Mouse (Mus musculus) cerebral cortex, adult 2 months (tissue): ENCODE measurements around the gene Dscaml1.

ENCODE experiments used
- WGBS: fragments of 180-500 bp; shearing (Covaris S2); methylation state at CpG from one replicate; pipeline ENCODE4 v1.1.7; 2018; 5-methylcytosine and 5-hydroxymethylcytosine counted together

The Dscaml1 gene

GRCm38 (mm10) chr9:45426456-45426855, at the start of gene Dscaml1:
Gene Dscaml1 (plus strand): TSS chr9:45426628.
- 90% methylated on average over 4 of the region's 4 CpGs for WGBS

DNA sequence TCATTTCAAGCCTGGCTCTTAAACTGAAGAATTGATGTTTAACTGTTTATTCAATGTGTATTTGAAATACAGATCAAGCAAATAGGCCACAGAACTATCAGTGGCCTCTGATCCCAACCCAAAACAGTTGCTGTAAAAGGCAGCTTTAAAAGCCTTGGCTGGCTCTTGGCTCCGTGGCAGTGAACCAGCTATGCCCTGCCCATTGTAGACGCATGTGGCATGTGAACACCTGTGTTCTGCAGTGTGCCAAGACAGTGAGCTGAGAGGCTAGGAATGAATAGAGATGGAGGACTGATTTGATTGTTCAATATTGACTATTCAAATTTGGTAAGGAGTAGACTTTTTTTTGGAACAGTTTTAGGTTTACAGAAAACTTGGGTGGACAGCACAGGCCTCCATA, 49.5 kb upstream of the Dscaml1 start:
- WGBS = 72% methylated on average over 2 of the region's 2 CpGs

DNA sequence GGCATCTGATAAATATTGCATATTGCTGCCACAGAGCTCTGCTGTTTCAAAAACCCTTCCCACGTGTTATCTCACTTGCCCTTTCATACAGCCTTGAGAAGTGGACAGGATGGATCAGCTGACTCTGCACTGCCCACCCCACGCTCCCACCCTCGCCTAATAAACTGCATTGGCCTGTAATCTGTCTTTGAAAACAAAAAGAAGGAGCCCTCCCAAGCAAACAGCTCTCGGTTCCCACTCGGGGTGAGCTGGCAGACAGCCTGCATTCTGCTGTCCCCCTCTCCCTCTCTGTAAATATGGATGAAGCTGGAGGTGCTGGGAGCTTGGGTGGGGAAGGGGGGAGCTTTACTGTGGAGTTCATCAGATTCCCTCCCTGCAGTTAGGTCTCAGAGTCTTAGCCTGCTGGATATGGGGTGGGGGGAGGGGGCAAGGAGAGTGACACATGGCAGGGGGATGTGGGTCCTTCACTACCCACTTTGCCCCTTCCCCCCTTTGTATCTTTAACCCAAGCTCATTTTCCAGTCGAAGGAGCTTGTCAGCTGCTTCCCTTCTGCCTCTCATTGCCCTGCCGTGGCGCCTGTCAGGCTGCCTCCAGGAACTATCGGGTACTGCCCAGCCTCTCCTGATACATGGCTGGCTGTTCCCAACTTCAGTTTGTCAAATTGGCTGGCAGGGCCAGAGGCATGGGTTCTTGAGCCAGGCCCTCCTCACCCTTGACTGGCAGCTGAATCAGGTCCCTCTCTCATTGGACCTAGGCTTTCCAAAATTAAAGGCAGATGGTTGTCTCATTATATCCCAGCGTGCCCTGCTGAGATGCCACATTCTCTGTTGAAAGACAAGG, 45.8 kb upstream of the Dscaml1 start:
- WGBS = 57% methylated on average over 10 of the region's 10 CpGs

- 50% methylated on average over 5 of the region's 5 CpGs for WGBS
Measured at GRCm38 (mm10) chr9:45382336-45382735, 44.1 kb upstream of the Dscaml1 start.

DNA sequence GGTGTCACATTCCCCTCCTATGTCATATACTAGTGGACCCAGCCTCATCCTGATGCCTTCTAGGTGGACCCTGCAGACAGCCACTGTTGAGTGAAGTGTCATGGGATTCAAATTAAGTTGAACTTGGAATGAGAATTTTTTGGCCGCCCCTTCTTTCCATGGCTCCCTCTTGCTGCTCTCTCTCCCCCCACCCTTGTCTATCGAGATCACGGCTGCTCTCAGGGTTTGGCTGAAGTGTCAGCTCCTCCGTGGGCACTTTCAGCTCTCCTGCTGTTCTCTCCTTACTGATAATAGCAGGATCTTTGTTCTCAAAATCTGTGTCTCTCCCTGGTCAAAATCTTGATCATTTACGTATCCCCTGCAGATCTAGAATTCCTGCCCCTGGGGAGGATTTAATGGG, 43.6 kb upstream of the Dscaml1 start:
- WGBS = 69% methylated on average over 5 of the region's 5 CpGs

- 61% methylated on average over 6 of the region's 6 CpGs for WGBS
Measured at GRCm38 (mm10) chr9:45383883-45384282, 42.5 kb upstream of the Dscaml1 start.

- 79% methylated on average over 5 of the region's 5 CpGs for WGBS
Measured at GRCm38 (mm10) chr9:45386698-45387097, 39.7 kb upstream of the Dscaml1 start.

DNA sequence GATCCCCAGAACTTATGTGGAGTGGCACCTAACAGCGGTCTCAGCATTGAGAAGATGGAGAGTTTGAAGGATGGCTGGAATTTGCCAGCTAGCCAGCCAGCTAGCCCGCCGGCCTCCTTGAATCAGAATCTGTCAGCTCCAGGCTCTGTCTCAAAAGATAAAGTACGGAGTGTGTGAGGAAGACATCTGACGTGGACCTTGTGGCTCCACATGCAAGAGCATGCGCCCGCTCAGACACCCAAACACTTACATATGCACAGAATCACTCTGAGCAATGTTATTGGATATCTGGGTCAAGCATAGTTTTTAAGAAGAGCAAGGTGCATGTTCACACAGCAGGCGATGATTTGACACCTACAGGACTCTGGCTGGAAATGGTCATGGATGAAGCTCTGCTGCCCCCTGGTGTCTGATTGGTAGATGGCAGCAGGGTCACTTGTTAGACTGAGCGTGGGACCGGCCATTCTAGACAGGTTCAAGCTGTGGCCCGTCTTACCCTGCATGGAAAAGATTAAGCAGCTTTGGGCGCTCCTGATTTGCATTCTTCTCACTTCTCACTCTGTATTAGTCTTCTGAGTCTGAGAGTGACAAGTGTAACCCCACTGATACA, 37.9 kb upstream of the Dscaml1 start:
- WGBS = 33% methylated on average over 12 of the region's 12 CpGs

- 90% methylated on average over 8 of the region's 8 CpGs for WGBS
Measured at GRCm38 (mm10) chr9:45389596-45389995, 36.8 kb upstream of the Dscaml1 start.

GRCm38 (mm10) chr9:45391299-45391698, 35.1 kb upstream of the Dscaml1 start:
- 84% methylated on average over 7 of the region's 7 CpGs for WGBS

GRCm38 (mm10) chr9:45395218-45395617, 31.2 kb upstream of the Dscaml1 start:
- WGBS = 79% methylated on average over 6 of the region's 6 CpGs

- 83% methylated on average over 3 of the region's 3 CpGs for WGBS
Measured at GRCm38 (mm10) chr9:45395796-45396195, 30.6 kb upstream of the Dscaml1 start.

DNA sequence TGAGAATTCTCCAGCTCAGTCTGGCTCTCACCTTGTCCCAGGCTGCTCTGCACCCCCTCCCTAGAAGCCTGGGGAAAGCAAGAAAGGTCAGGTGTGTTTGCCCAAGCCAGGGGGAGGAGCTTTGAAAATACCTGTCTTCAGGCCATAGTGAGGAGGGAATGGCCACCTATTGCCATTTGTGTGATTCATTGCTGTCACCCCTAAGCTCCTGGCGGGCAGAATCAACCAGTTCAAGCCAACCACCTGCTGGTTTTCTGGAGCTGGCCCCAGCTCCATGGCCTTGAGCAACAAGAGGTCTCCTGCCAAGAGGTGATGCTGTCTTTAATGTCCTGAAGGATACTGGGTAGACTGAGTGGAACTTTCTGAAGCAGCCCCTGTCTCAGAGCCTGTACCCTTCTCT, 28.1 kb upstream of the Dscaml1 start:
- 88% methylated on average over 1 of the region's 1 CpGs for WGBS

- 87% methylated on average over 4 of the region's 4 CpGs for WGBS
Measured at GRCm38 (mm10) chr9:45399434-45399833, 27.0 kb upstream of the Dscaml1 start, which contains the start of gene Fxyd2. Gene Fxyd2 (plus strand): TSS chr9:45399669.

- 62% methylated on average over 4 of the region's 4 CpGs for WGBS
Measured at GRCm38 (mm10) chr9:45401851-45402250, 24.6 kb upstream of the Dscaml1 start.

- 78% methylated on average over 2 of the region's 2 CpGs for WGBS
Measured at GRCm38 (mm10) chr9:45402957-45403356, 23.5 kb upstream of the Dscaml1 start.

DNA sequence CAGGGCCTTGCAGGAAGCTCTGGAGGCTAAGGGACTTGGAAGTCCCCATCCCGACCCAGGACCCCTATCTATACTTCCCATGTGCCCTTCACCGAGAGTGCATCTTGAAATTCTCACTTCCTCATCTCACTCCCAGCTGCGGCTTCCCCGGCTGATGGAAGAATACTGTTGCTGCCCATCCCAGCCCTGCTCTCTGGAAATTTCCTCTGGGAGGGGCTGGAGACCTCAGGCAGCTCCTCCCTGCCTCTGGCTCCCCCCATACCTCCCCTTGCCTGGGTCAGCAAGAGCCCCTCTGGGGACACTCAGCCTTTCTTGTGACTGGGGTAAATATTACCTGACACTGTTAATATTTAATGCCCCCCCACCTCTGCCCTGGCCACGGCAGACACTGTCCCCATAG, 20.7 kb upstream of the Dscaml1 start:
- WGBS = 83% methylated on average over 5 of the region's 5 CpGs

GRCm38 (mm10) chr9:45406808-45407207, 19.6 kb upstream of the Dscaml1 start:
- 88% methylated on average over 3 of the region's 3 CpGs for WGBS

GRCm38 (mm10) chr9:45407706-45408675, 18.4 kb upstream of the Dscaml1 start:
- 33% methylated on average over 33 of the region's 33 CpGs for WGBS

DNA sequence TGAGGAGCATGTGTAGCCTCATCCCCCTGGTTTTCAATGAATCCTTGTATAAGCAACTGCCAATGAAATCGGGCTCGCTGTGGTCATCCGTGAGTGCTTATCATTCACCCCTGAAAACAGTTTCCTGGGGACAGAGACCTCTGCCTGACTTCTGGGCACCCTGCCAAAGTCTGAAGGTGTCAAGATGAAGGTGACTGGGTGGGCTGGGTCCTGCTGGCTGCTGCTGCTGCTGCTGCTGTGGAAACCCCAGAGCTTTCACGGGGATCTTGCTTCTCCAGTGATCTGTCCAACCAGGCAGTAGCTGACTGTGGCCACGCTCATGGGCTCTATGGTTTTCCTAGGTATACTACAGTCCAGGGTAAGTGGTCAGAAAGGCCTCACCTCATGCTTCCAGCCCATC, 16.2 kb upstream of the Dscaml1 start:
- WGBS = 86% methylated on average over 5 of the region's 5 CpGs

DNA sequence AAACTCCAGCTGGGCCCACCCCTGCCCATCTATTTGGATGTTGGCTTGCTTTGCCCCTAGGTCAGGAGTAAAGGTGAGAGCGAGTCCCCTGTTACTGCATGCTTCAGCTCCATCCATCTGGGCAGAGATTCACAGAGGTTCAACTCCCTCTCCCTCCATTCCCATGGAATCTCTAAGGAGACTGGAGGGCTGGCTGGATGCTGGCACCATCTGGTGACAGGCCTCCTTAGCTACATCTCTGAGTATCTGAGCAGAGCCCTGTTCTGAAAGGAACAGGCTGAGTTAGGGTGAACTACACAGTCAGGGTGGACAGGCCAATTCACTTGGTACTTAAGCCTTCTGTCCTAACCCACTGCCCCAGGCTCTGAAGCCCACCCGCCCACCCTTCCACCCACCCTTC, 15.8 kb upstream of the Dscaml1 start:
- WGBS = 90% methylated on average over 2 of the region's 2 CpGs

- WGBS = 84% methylated on average over 3 of the region's 3 CpGs
Measured at GRCm38 (mm10) chr9:45411111-45411510, 15.3 kb upstream of the Dscaml1 start.
